Mouse (Mus musculus): ENCODE results near the gene Tesmin. TPM values are rescaled to one million over a fixed set of nuclear protein-coding genes. Genes with fewer than 3 reads are reported as not detected.

Gene Tesmin
- total and polyA plus RNA-seq, 2 experiments from 2014 or later, result 1.1 to 2.9 TPM

- no peak overlapping the region for H3K4me3 ChIP-seq (ENCODE audit: low read depth, low read length)
- H3K36me3 ChIP-seq (replicated peaks; ENCODE audit: control insufficient read depth, insufficient read depth, low read length), result no peaks in the 10 kb centered on the region
- TF ChIP-seq EP300 (IDR thresholded peaks at IDR 0.05; ENCODE audit: low read depth), result no peak
- TF ChIP-seq CTCF (IDR thresholded peaks at IDR 0.05; ENCODE audit: low read depth), result no peak
- no peak overlapping the region for H3K9ac ChIP-seq (replicated peaks; ENCODE audit: low read depth, low read length)
- no peaks in the 10 kb centered on the region for H3K27me3 ChIP-seq (ENCODE audit: control insufficient read depth, insufficient read depth, low read length)
- WGBS, result 70% methylated on average over 6 of the region's 6 CpGs
- no peak for ATAC-seq (ENCODE audit: insufficient read depth, low read depth)
- H3K9me3 ChIP-seq (replicated peaks; ENCODE audit: control insufficient read depth, low read length), result no peaks in the 10 kb centered on the region
- no peak for DNase-seq (ENCODE audit: low spot score)
- H3K4me2 ChIP-seq (ENCODE audit: low read depth, low read length), result no peak overlapping the region
- no peaks in the 10 kb centered on the region for H3K4me1 ChIP-seq (ENCODE audit: control insufficient read depth, insufficient read depth)
- no peak overlapping the region for H3K27ac ChIP-seq (ENCODE audit: low read depth)
Observed at GRCm38 (mm10) chr19:3422488-3422887, 33.8 kb downstream of the Tesmin start.

- no peaks in the 10 kb centered on the region for H3K36me3 ChIP-seq (replicated peaks; ENCODE audit: control insufficient read depth, insufficient read depth, low read length)
- no peak overlapping the region for H3K4me3 ChIP-seq (ENCODE audit: low read depth, low read length)
- no peak overlapping the region for H3K9ac ChIP-seq (replicated peaks; ENCODE audit: low read depth, low read length)
- no peak overlapping the region for H3K4me2 ChIP-seq (ENCODE audit: low read depth, low read length)
- no peaks in the 10 kb centered on the region for H3K9me3 ChIP-seq (replicated peaks; ENCODE audit: control insufficient read depth, low read length)
- no peak for DNase-seq (ENCODE audit: low spot score)
- H3K27ac ChIP-seq (ENCODE audit: low read depth), result no peak overlapping the region
- no peak for ATAC-seq (ENCODE audit: insufficient read depth, low read depth)
- H3K4me1 ChIP-seq (ENCODE audit: control insufficient read depth, insufficient read depth), result no peaks in the 10 kb centered on the region
- no peak for TF ChIP-seq EP300 (IDR thresholded peaks at IDR 0.05; ENCODE audit: low read depth)
- no peak for TF ChIP-seq CTCF (IDR thresholded peaks at IDR 0.05; ENCODE audit: low read depth)
- WGBS, result 48% methylated on average over 4 of the region's 4 CpGs
- H3K27me3 ChIP-seq (ENCODE audit: control insufficient read depth, insufficient read depth, low read length), result no peaks in the 10 kb centered on the region
Observed at GRCm38 (mm10) chr19:3422981-3423380, 34.3 kb downstream of the Tesmin start.

GRCm38 (mm10) chr19:3424214-3424613 is 35.6 kb downstream of the Tesmin start:
- TF ChIP-seq EP300 (IDR thresholded peaks at IDR 0.05; ENCODE audit: low read depth), result no peak
- TF ChIP-seq CTCF (IDR thresholded peaks at IDR 0.05; ENCODE audit: low read depth), result no peak
- Histone ChIP-seq H3K36me3 (replicated peaks; ENCODE audit: control insufficient read depth, insufficient read depth, low read length) (no peaks in the 10 kb centered on the region), H3K4me2 (ENCODE audit: low read depth, low read length) (no peak overlapping the region), H3K4me1 (ENCODE audit: control insufficient read depth, insufficient read depth) (no peaks in the 10 kb centered on the region), H3K27ac (ENCODE audit: low read depth) (no peak overlapping the region), H3K4me3 (ENCODE audit: low read depth, low read length) (no peak overlapping the region), H3K9ac (replicated peaks; ENCODE audit: low read depth, low read length) (no peak overlapping the region), H3K9me3 (replicated peaks; ENCODE audit: control insufficient read depth, low read length) (no peaks in the 10 kb centered on the region), H3K27me3 (ENCODE audit: control insufficient read depth, insufficient read depth, low read length) (no peaks in the 10 kb centered on the region)
- WGBS, result 65% methylated on average over 2 of the region's 2 CpGs
- DNase-seq (ENCODE audit: low spot score) (no peak), ATAC-seq (ENCODE audit: insufficient read depth, low read depth) (no peak)

- TF ChIP-seq EP300 (IDR thresholded peaks at IDR 0.05; ENCODE audit: low read depth) (no peak), CTCF (IDR thresholded peaks at IDR 0.05; ENCODE audit: low read depth) (no peak)
- Histone ChIP-seq H3K27me3 (ENCODE audit: control insufficient read depth, insufficient read depth, low read length) (no peaks in the 10 kb centered on the region), H3K27ac (ENCODE audit: low read depth) (no peak overlapping the region), H3K4me1 (ENCODE audit: control insufficient read depth, insufficient read depth) (no peaks in the 10 kb centered on the region), H3K36me3 (replicated peaks; ENCODE audit: control insufficient read depth, insufficient read depth, low read length) (no peaks in the 10 kb centered on the region), H3K9ac (replicated peaks; ENCODE audit: low read depth, low read length) (no peak overlapping the region), H3K9me3 (replicated peaks; ENCODE audit: control insufficient read depth, low read length) (no peaks in the 10 kb centered on the region), H3K4me2 (ENCODE audit: low read depth, low read length) (no peak overlapping the region), H3K4me3 (ENCODE audit: low read depth, low read length) (no peak overlapping the region)
- ATAC-seq (ENCODE audit: insufficient read depth, low read depth) (no peak), DNase-seq (ENCODE audit: low spot score) (no peak)
- WGBS, result 77% methylated on average over 15 of the region's 15 CpGs
Observed at GRCm38 (mm10) chr19:3428057-3428830, 39.6 kb downstream of the Tesmin start.

- Histone ChIP-seq H3K4me1 (ENCODE audit: control insufficient read depth, insufficient read depth) (no peaks in the 10 kb centered on the region), H3K9ac (replicated peaks; ENCODE audit: low read depth, low read length) (no peak overlapping the region), H3K9me3 (replicated peaks; ENCODE audit: control insufficient read depth, low read length) (no peaks in the 10 kb centered on the region), H3K27ac (ENCODE audit: low read depth) (no peak overlapping the region), H3K27me3 (ENCODE audit: control insufficient read depth, insufficient read depth, low read length) (no peaks in the 10 kb centered on the region), H3K36me3 (replicated peaks; ENCODE audit: control insufficient read depth, insufficient read depth, low read length) (no peaks in the 10 kb centered on the region), H3K4me2 (ENCODE audit: low read depth, low read length) (no peak overlapping the region), H3K4me3 (ENCODE audit: low read depth, low read length) (no peak overlapping the region)
- ATAC-seq (ENCODE audit: insufficient read depth, low read depth) (no peak), DNase-seq (ENCODE audit: low spot score) (no peak)
- no peak for TF ChIP-seq EP300 (IDR thresholded peaks at IDR 0.05; ENCODE audit: low read depth)
- 64% methylated on average over 7 of the region's 7 CpGs for WGBS
Observed at GRCm38 (mm10) chr19:3429156-3429816, 40.6 kb downstream of the Tesmin start.
